In the genomic region with DNA sequence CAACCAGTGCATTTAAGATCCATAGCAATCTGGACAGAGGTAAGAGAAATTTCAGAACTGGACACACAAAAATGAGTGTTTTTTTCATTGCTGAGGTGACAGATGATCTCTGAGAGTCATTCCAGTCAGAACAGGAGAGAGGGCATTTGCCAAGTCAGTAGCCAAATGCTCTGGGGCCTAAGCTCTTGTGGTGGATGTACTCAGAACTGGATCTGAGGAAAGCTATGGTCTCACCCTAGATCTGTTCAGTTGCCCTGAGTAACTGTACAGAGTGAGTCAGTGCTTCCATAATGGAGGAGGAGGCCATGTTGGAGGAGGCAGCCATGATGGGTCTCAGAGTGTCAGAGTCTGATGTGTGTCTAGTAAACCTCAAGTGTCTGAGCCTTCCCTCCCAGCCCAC, we compare ENCODE assay signal across 30 mouse cellular contexts. TPM values are rescaled to one million over a fixed set of nuclear protein-coding genes. Genes with fewer than 3 reads are reported as not detected.
DNase-seq lines count a peak whose midpoint lies in the region; ATAC-seq lines count a peak whose summit lies in the region.
"Had no signal": no experiment of that assay in that cellular context is flagged by ENCODE, and none has a peak within 500 bp of the region (broad histone marks: within the 10 kb centered on the region; RNA-seq: fewer than 3 reads in every experiment).

No protein-coding gene starts in this region.

- peak; percentile 84 for DNase-seq in heart, adult 11 months
- DNase-seq in heart, adult 8-10 months (ENCODE audit: low spot score) = no peak
- DNase-seq in kidney, adult 18-20 months = peak; percentile 0
- DNase-seq in 3T3-L1 (ENCODE audit: low read depth, low spot score) = peak; percentile 70
- no peak for DNase-seq in urinary bladder, postnatal 36 days (ENCODE audit: low spot score in 2 of 2)
- DNase-seq: adrenal gland, postnatal 10 days; adrenal gland, postnatal 36 days; B cell, adult 2 months; cerebellum, adult 2 months; cerebellum, adult 9-11 months; cerebellum, postnatal 25 days; embryo, embryonic 11 days; gastrocnemius, postnatal 25 days; heart, adult 2 months; heart, postnatal 14 days; heart, postnatal 4 days had no signal

- no peak overlapping the region for H3K4me2 ChIP-seq in kidney, embryonic 16.5 days (replicated peaks; ENCODE audit: low read depth, low read length)
- H3K4me2 ChIP-seq: embryonic facial prominence, embryonic 13.5 days; forebrain, embryonic 12.5 days; forebrain, embryonic 15.5 days; heart, embryonic 12.5 days; heart, embryonic 15.5 days; hindbrain, embryonic 14.5 days had no signal

- no peak for ATAC-seq in kidney, embryonic 16.5 days (ENCODE audit: low FRiP score, low TSS enrichment)
- ATAC-seq: forebrain, embryonic 15.5 days; hindbrain, postnatal 0 days; inflammation-experienced regulatory T-cells, adult 6 months; Patski had no signal

- peaks cover 3% of the 10 kb centered on the region; the same call in 1 of the 2 replicates for H3K4me1 ChIP-seq in kidney, embryonic 16.5 days (ENCODE audit: insufficient read depth, low read length)
- H3K4me1 ChIP-seq: forebrain, embryonic 12.5 days; forebrain, embryonic 15.5 days had no signal

- no peaks in the 10 kb centered on the region for H3K9me3 ChIP-seq in kidney, embryonic 16.5 days (ENCODE audit: low read length)
- H3K9me3 ChIP-seq: embryonic facial prominence, embryonic 10.5 days; embryonic facial prominence, embryonic 13.5 days; forebrain, embryonic 12.5 days; forebrain, embryonic 15.5 days; G1E; heart, embryonic 12.5 days; heart, embryonic 15.5 days had no signal

- H3K4me3 ChIP-seq in kidney, embryonic 16.5 days (ENCODE audit: low read length) = no peak overlapping the region
- H3K4me3 ChIP-seq: embryonic facial prominence, embryonic 10.5 days; embryonic facial prominence, embryonic 13.5 days; erythroblast, embryonic 14.5 days; forebrain, embryonic 12.5 days; forebrain, embryonic 15.5 days; heart, adult 2 months; heart, embryonic 12.5 days; heart, embryonic 15.5 days had no signal

- H3K27ac ChIP-seq in kidney, embryonic 16.5 days (ENCODE audit: low read length) = no peak overlapping the region
- H3K27ac ChIP-seq: embryonic facial prominence, embryonic 10.5 days; embryonic facial prominence, embryonic 13.5 days; forebrain, embryonic 12.5 days; forebrain, embryonic 15.5 days; heart, adult 2 months; hindbrain, embryonic 14.5 days; hindbrain, postnatal 0 days had no signal

- no peak overlapping the region for H3K9ac ChIP-seq in kidney, embryonic 16.5 days (replicated peaks; ENCODE audit: low read length)
- H3K9ac ChIP-seq: embryonic facial prominence, embryonic 13.5 days; forebrain, embryonic 12.5 days; forebrain, embryonic 15.5 days; heart, embryonic 12.5 days; heart, embryonic 15.5 days; hindbrain, embryonic 14.5 days had no signal

- no peaks in the 10 kb centered on the region for H3K36me3 ChIP-seq in kidney, embryonic 16.5 days (ENCODE audit: insufficient read depth, low read length)
- H3K36me3 ChIP-seq: embryonic facial prominence, embryonic 10.5 days; embryonic facial prominence, embryonic 13.5 days; forebrain, embryonic 12.5 days; forebrain, embryonic 15.5 days; G1E; heart, embryonic 12.5 days; heart, embryonic 15.5 days had no signal

- no peaks in the 10 kb centered on the region for H3K27me3 ChIP-seq in kidney, embryonic 16.5 days (ENCODE audit: insufficient read depth, low read length)
- H3K27me3 ChIP-seq: embryonic facial prominence, embryonic 13.5 days; forebrain, embryonic 12.5 days; forebrain, embryonic 15.5 days; heart, embryonic 12.5 days; heart, embryonic 15.5 days; Patski had no signal

RNA-seq across cellular contexts. Expression of a gene that starts 21.6 kb away (rescaled TPM):
- total RNA-seq in heart, adult 8-10 months (2022) = 10 to 100 TPM; 27.7 to 45.4 (median 40.4) TPM
- 68.6 and 91.3 TPM in 2 replicates for polyA plus RNA-seq in kidney, embryonic 16.5 days (2015; fragmentation: Nextera tagmentation; extraction: Ambion mirVana)
- total RNA-seq: CH12.LX had no signal
- polyA plus RNA-seq: erythroblast, embryonic 14.5 days; G1E; inflammation-experienced regulatory T-cells, adult 6 months had no signal

Comparison
In these comparisons a context has a peak if more than half of its experiments do, and no peak if none do; other contexts are left out.
1. DNase-seq: peak in heart, adult 11 months (single experiment), kidney, adult 18-20 months (single experiment) and 3T3-L1 (single experiment); none in heart, adult 8-10 months (single experiment) and urinary bladder, postnatal 36 days (0 of 2).